Mouse (Mus musculus): ENCODE measurements at regions not wholly inside any gene's neighbourhood (a gene's known extent, or its start where the extent isn't known, plus 50 kb on each side); places are given as distances from the start of the nearest gene placed in this dataset.

DNA sequence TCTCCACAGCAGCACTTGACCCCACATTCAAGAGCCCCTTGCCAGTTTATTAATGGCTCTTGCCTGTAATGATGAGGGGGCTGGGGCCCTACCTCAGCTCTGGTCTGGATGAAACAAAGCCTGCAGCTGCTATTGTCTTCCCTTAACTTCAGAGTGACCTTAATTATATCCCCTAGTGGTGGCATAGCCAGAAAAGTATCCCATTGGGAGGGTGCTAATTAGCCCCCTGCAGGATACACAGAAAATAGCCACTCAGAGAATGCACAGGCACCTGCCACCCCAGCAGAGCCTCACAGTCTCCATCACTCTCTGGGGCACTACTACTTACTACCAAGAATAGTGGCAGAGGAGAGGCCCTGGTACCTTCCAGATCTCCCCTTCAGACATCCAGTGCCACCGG is 150.0 kb downstream of the Zfp706 start:
- in situ Hi-C loops (cut with MboI), result no loop called here

- in situ Hi-C loops (cut with MboI), result no loop called here
Observed at GRCm38 (mm10) chr15:36855550-36856131, 151.9 kb downstream of the Zfp706 start.

GRCm38 (mm10) chr15:36854900-36855321 is 152.7 kb downstream of the Zfp706 start:
- in situ Hi-C loops (cut with MboI), result no loop called here

DNA sequence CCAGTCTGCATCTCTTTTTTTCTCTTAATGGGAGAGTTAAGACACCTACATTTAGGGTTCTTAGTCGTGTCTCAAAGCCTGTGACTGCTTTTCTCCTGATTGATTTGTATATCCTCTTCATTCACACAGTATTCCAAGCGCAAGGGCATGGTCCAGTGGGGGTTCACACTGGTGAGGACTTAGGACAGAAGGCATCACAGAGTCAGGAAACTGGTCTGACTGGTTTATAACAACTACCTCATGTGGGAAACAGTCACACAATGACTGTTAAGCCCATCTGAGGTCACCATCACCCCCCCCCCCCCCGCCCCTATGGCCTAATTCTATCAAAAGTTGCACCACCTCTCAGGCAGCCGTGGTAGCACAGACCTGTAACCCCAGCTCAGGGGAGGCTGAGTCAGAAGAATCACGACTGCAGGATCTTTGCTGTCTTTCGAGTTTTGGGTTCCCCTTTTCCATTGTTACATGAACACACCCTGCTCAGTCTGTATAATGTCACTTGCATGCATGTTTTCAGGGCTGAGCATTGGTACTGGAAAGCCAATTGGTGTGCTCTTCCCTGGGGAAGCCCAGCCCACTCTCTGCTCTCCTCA is 155.2 kb downstream of the Zfp706 start:
- in situ Hi-C loops (cut with MboI), result no loop called here

GRCm38 (mm10) chr15:36848238-36848637 is 159.3 kb downstream of the Zfp706 start:
- in situ Hi-C loops (cut with MboI), result no loop called here

DNA sequence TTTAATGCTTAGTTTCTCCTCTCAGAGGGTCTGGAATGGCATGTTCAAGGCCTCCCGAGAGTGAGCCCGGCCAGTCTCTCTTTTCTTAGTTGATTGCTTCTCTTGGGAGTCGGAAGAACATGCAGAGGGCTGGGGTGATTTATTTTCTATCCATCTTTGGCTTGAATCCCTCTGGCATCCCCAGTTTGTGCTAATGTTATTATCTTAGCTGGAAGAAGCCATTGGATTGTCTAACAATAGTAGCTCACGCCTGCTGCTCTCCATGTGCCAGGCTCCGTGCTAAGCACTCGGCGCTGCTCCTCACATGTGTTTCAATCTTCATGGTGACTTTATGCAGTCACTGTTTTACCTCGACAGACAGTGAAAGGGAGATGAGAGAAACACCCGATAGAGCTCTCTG is 160.8 kb downstream of the Zfp706 start:
- in situ Hi-C loops (cut with MboI), result no loop called here
